Mouse (Mus musculus) kidney, adult 2 months (tissue): Measurements from ENCODE around the gene Pbxip1.

Experiments
- CTCF ChIP-seq: fragments of 200-500 bp; conservative IDR thresholded peaks from 2 replicates; pipeline ENCODE4 v1.5.1; 2011; ENCODE audit warnings: low read depth, mild to moderate bottlenecking, control low read depth, low read length, moderate library complexity, mixed read lengths; ENCODE audit not compliant: insufficient read depth, insufficient read length
- POLR2A ChIP-seq: fragments of 200-500 bp; IDR thresholded peaks from one replicate; pipeline ENCODE4 v1.6.1; 2011; ENCODE audit warnings: low read depth, low read length, control low read depth

- TF ChIP-seq CTCF (no peak), POLR2A (no peak)
These were observed 2.0 kb upstream of the Pbxip1 start for GRCm38 (mm10) chr3:89434532-89434931.
